Mouse (Mus musculus): Measurements from ENCODE around the gene Cat. TPM values are rescaled to one million over a fixed set of nuclear protein-coding genes. Genes with fewer than 3 reads are reported as not detected.

Cat gene
- total RNA-seq, 2 experiments from 2014 or later, result 42.5 to 46.9 TPM

- DNase-seq (ENCODE audit: extremely low spot score in 1 of 2, low spot score in 2 of 2), result no peak
- H3K27ac ChIP-seq, result no peak overlapping the region
- H3K4me3 ChIP-seq, result no peak overlapping the region
- TF ChIP-seq CTCF (IDR thresholded peaks at IDR 0.05), result no peak; the same call in 1 of the 2 replicates
- intact Hi-C loops (cut with DNase I), result no loop called here
These were observed 8.8 kb downstream of the Cat start for GRCm38 (mm10) chr2:103476180-103476579.

GRCm38 (mm10) chr2:103473362-103473761 is 11.6 kb downstream of the Cat start:
- Histone ChIP-seq H3K4me3 (no peak overlapping the region), H3K27ac (no peak overlapping the region)
- TF ChIP-seq CTCF (IDR thresholded peaks at IDR 0.05), result no peak
- intact Hi-C loops (cut with DNase I), result no loop called here
- no peak for DNase-seq (ENCODE audit: extremely low spot score in 1 of 2, low spot score in 2 of 2)

- no peak for DNase-seq (ENCODE audit: extremely low spot score in 1 of 2, low spot score in 2 of 2)
- H3K4me3 ChIP-seq, result no peak overlapping the region
- intact Hi-C loops (cut with DNase I), result no loop called here
- TF ChIP-seq CTCF (IDR thresholded peaks at IDR 0.05), result no peak
- no peak overlapping the region for H3K27ac ChIP-seq
These were observed 17.9 kb downstream of the Cat start for GRCm38 (mm10) chr2:103466984-103467588.

- DNase-seq (ENCODE audit: extremely low spot score in 1 of 2, low spot score in 2 of 2), result no peak
- Histone ChIP-seq H3K27ac (no peak overlapping the region), H3K4me3 (no peak overlapping the region)
- no peak for TF ChIP-seq CTCF (IDR thresholded peaks at IDR 0.05)
- intact Hi-C loops (cut with DNase I), result no loop called here
These were observed 18.7 kb downstream of the Cat start for GRCm38 (mm10) chr2:103466272-103466671.

GRCm38 (mm10) chr2:103465429-103465828 is 19.5 kb downstream of the Cat start:
- H3K27ac ChIP-seq, result no peak overlapping the region
- intact Hi-C loops (cut with DNase I), result no loop called here
- DNase-seq (ENCODE audit: extremely low spot score in 1 of 2, low spot score in 2 of 2), result no peak
- no peak overlapping the region for H3K4me3 ChIP-seq
- TF ChIP-seq CTCF (IDR thresholded peaks at IDR 0.05), result no peak

- H3K27ac ChIP-seq, result no peak overlapping the region
- no peak for TF ChIP-seq CTCF (IDR thresholded peaks at IDR 0.05)
- DNase-seq (ENCODE audit: extremely low spot score in 1 of 2, low spot score in 2 of 2), result peak in 1 of 2 experiments; percentile 26
- intact Hi-C loops (cut with DNase I), result no loop called here
- H3K4me3 ChIP-seq, result no peak overlapping the region
These were observed 20.4 kb downstream of the Cat start for GRCm38 (mm10) chr2:103464524-103464923.

GRCm38 (mm10) chr2:103462746-103463145 is 22.2 kb downstream of the Cat start:
- Histone ChIP-seq H3K4me3 (no peak overlapping the region), H3K27ac (no peak overlapping the region)
- TF ChIP-seq CTCF (IDR thresholded peaks at IDR 0.05), result no peak
- intact Hi-C loops (cut with DNase I), result no loop called here
- no peak for DNase-seq (ENCODE audit: extremely low spot score in 1 of 2, low spot score in 2 of 2)

GRCm38 (mm10) chr2:103461743-103462142 is 23.2 kb downstream of the Cat start:
- no peak for TF ChIP-seq CTCF (IDR thresholded peaks at IDR 0.05)
- intact Hi-C loops (cut with DNase I), result no loop called here
- no peak for DNase-seq (ENCODE audit: extremely low spot score in 1 of 2, low spot score in 2 of 2)
- H3K4me3 ChIP-seq, result no peak overlapping the region
- no peak overlapping the region; the same call in 1 of the 2 replicates for H3K27ac ChIP-seq

- Histone ChIP-seq H3K4me3 (no peak overlapping the region), H3K27ac (no peak overlapping the region; the same call in 1 of the 2 replicates)
- no peak for DNase-seq (ENCODE audit: extremely low spot score in 1 of 2, low spot score in 2 of 2)
- intact Hi-C loops (cut with DNase I), result no loop called here
- no peak for TF ChIP-seq CTCF (IDR thresholded peaks at IDR 0.05)
These were observed 23.8 kb downstream of the Cat start for GRCm38 (mm10) chr2:103461210-103461609.

GRCm38 (mm10) chr2:103459069-103459468 is 25.9 kb downstream of the Cat start:
- Histone ChIP-seq H3K27ac (no peak overlapping the region), H3K4me3 (no peak overlapping the region)
- TF ChIP-seq CTCF (IDR thresholded peaks at IDR 0.05), result no peak
- intact Hi-C loops (cut with DNase I), result loop anchor here (5.0 kb wide), 1 partner anchor 258 kb away; no protein-coding TSS in a partner anchor
- no peak for DNase-seq (ENCODE audit: extremely low spot score in 1 of 2, low spot score in 2 of 2)

- DNase-seq (ENCODE audit: extremely low spot score in 1 of 2, low spot score in 2 of 2), result no peak
- no peak for TF ChIP-seq CTCF (IDR thresholded peaks at IDR 0.05)
- Histone ChIP-seq H3K27ac (no peak overlapping the region), H3K4me3 (no peak overlapping the region)
- intact Hi-C loops (cut with DNase I), result loop anchor here (5.0 kb wide), 1 partner anchor 260 kb away; no protein-coding TSS in a partner anchor
These were observed 27.3 kb downstream of the Cat start for GRCm38 (mm10) chr2:103457628-103458027.

- Histone ChIP-seq H3K27ac (no peak overlapping the region), H3K4me3 (no peak overlapping the region)
- intact Hi-C loops (cut with DNase I), result loop anchor here (5.0 kb wide), 1 partner anchor 260 kb away; no protein-coding TSS in a partner anchor
- TF ChIP-seq CTCF (IDR thresholded peaks at IDR 0.05), result no peak
- no peak for DNase-seq (ENCODE audit: extremely low spot score in 1 of 2, low spot score in 2 of 2)
These were observed 27.9 kb downstream of the Cat start for GRCm38 (mm10) chr2:103457048-103457447.

- H3K4me3 ChIP-seq, result no peak overlapping the region
- intact Hi-C loops (cut with DNase I), result loop anchor here (1.0 to 5.0 kb wide), 2 partner anchors 91 to 261 kb away; no protein-coding TSS in a partner anchor
- peak; percentile 97 for TF ChIP-seq CTCF (IDR thresholded peaks at IDR 0.05)
- H3K27ac ChIP-seq, result no peak overlapping the region
- DNase-seq (ENCODE audit: extremely low spot score in 1 of 2, low spot score in 2 of 2), result peak; percentile 85 to 88
These were observed 28.3 kb downstream of the Cat start for GRCm38 (mm10) chr2:103456646-103457045.

Measured in left cerebral cortex, adult 2 months (tissue).